Mouse (Mus musculus): ENCODE data around the gene Ubxn7. TPM values are rescaled to one million over a fixed set of nuclear protein-coding genes. Genes with fewer than 3 reads are reported as not detected.

Gene Ubxn7
- polyA plus RNA-seq, 1 experiment from 2014 or later = 20.6 TPM

DNA sequence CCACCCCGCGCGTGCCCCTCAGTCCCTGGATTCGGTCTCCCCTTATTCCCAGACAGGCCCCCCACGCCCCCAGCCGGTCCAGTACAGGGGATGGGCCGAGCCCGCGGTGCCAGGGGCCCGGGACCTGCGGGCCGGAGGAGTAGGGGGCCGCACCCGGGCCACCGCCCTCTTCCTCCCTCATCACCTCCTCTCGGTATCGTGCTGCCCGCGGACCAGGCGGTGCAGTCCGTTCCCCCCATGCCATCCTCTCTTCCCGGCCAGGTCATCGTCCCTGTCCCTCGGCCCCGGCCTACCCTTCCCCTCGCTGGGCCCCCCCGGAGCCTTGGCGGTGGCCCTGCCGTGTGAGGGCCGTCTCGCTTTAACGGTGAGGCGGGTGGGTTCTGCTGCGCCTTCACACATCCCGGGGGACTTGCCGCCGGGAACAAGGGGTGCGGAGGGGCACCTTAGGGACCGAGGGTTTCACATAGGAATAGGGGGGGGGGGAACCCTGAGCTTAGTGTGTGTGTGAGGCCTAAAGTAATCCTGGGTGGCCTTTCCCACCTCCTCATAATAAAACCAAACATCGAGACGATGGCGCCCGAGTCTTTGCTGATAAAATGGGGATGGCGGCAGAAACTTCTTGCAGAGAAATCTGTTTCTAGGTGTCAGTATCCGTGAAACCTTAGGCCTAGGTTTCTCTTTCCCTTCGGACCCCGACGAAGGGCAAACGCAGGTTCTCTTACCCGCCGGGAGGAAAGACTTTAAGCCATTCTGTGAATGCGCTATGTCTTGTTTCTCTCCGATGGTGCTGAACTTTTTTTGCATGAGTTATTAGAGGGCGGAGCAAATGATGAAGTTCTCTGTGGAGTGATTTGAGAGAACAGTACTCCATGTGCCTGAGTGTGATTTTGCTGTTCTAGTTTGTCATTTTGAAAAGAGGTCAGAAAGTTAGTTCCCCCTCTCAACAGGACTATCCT is 777 bp downstream of the Ubxn7 start:
- H3K27ac ChIP-seq = peak overlapping the region; percentile 97
- H3K27me3 ChIP-seq (replicated peaks) = no peaks in the 10 kb centered on the region
- under 1% methylated on average over 48 of the region's 54 CpGs for WGBS
- peak overlapping the region; percentile 98 for H3K9ac ChIP-seq
- H3K4me2 ChIP-seq = peak overlapping the region; percentile 55
- no peaks in the 10 kb centered on the region for H3K36me3 ChIP-seq
- no peaks in the 10 kb centered on the region for H3K9me3 ChIP-seq
- H3K4me3 ChIP-seq (replicated peaks) = peak overlapping the region; percentile 100
- H3K4me1 ChIP-seq = no peaks in the 10 kb centered on the region; the same call in 1 of the 2 replicates
- peak; percentile 54 for ATAC-seq (ENCODE audit: insufficient read depth, low FRiP score, low read depth)

- Histone ChIP-seq H3K36me3 (no peaks in the 10 kb centered on the region), H3K9me3 (no peaks in the 10 kb centered on the region), H3K9ac (no peak overlapping the region), H3K27ac (no peak overlapping the region), H3K4me2 (no peak overlapping the region), H3K4me1 (no peaks in the 10 kb centered on the region; the same call in 1 of the 2 replicates), H3K4me3 (replicated peaks) (no peak overlapping the region), H3K27me3 (replicated peaks) (no peaks in the 10 kb centered on the region)
- no peak for ATAC-seq (ENCODE audit: insufficient read depth, low FRiP score, low read depth)
- 89% methylated on average over 5 of the region's 5 CpGs for WGBS
These were observed 3.1 kb downstream of the Ubxn7 start for GRCm38 (mm10) chr16:32335146-32335545.

GRCm38 (mm10) chr16:32336026-32336780 is 4.1 kb downstream of the Ubxn7 start:
- Histone ChIP-seq H3K4me2 (no peak overlapping the region), H3K9me3 (no peaks in the 10 kb centered on the region), H3K27me3 (replicated peaks) (no peaks in the 10 kb centered on the region), H3K36me3 (no peaks in the 10 kb centered on the region), H3K4me1 (no peaks in the 10 kb centered on the region), H3K4me3 (replicated peaks) (no peak overlapping the region), H3K9ac (no peak overlapping the region), H3K27ac (no peak overlapping the region)
- WGBS = 67% methylated on average over 7 of the region's 7 CpGs
- no peak for ATAC-seq (ENCODE audit: insufficient read depth, low FRiP score, low read depth)

DNA sequence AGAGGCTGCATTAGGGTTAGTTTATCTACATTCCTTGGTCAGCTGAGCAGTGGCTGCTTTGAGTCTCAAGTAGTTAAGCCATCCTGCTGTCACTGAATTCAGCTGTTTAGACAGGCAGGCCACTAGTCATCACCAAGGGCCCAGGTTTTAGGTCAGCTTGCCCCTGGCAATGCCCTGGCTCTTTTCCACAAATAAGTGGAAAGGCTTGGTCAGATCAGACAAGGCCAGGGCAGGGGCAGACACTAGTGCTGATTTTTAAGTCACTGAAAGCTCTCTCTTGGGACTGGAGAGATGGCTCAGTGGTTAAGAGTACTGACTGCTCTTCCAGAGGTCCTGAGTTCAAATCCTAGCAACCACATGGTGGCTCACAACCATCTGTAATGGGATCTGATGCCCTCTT is 4.9 kb downstream of the Ubxn7 start:
- Histone ChIP-seq H3K27ac (no peak overlapping the region), H3K4me1 (no peaks in the 10 kb centered on the region), H3K9me3 (no peaks in the 10 kb centered on the region), H3K27me3 (replicated peaks) (no peaks in the 10 kb centered on the region), H3K4me3 (replicated peaks) (no peak overlapping the region), H3K9ac (no peak overlapping the region), H3K36me3 (no peaks in the 10 kb centered on the region), H3K4me2 (no peak overlapping the region)
- ATAC-seq (ENCODE audit: insufficient read depth, low FRiP score, low read depth) = no peak

DNA sequence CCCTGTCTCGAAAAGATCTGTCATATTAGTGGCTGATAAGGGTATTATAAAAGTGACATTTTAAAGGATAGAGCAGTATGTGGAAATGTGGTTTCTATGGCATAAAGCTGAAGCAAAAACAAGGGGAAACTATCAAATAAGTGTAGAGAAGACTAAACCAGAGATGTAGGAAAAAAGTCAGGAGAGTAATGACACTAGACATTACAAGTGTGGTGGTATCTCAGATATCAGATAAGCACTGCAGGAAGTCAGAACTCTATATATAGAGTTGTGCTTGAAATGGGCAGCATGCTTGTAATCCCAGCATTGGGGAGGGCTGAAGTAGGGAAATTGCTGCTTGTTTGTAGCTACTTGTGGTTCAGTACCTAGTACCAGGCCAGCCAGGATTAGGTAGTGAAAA is 8.4 kb downstream of the Ubxn7 start:
- Histone ChIP-seq H3K4me3 (replicated peaks) (no peak overlapping the region), H3K9me3 (no peaks in the 10 kb centered on the region), H3K27ac (no peak overlapping the region), H3K36me3 (no peaks in the 10 kb centered on the region), H3K9ac (no peak overlapping the region), H3K4me1 (no peaks in the 10 kb centered on the region), H3K27me3 (replicated peaks) (no peaks in the 10 kb centered on the region), H3K4me2 (no peak overlapping the region)
- WGBS = 67% methylated on average over 1 of the region's 1 CpGs
- no peak for ATAC-seq (ENCODE audit: insufficient read depth, low FRiP score, low read depth)

- Histone ChIP-seq H3K4me1 (no peaks in the 10 kb centered on the region), H3K9me3 (no peaks in the 10 kb centered on the region), H3K36me3 (no peaks in the 10 kb centered on the region), H3K4me2 (no peak overlapping the region), H3K4me3 (replicated peaks) (no peak overlapping the region), H3K27me3 (replicated peaks) (no peaks in the 10 kb centered on the region), H3K27ac (no peak overlapping the region), H3K9ac (no peak overlapping the region)
- ATAC-seq (ENCODE audit: insufficient read depth, low FRiP score, low read depth) = no peak
These were observed 13.5 kb downstream of the Ubxn7 start for GRCm38 (mm10) chr16:32345521-32345920.

- ATAC-seq (ENCODE audit: insufficient read depth, low FRiP score, low read depth) = no peak
- Histone ChIP-seq H3K27ac (no peak overlapping the region), H3K9me3 (no peaks in the 10 kb centered on the region), H3K4me3 (replicated peaks) (no peak overlapping the region), H3K4me2 (no peak overlapping the region), H3K36me3 (no peaks in the 10 kb centered on the region; the same call in 1 of the 2 replicates), H3K9ac (no peak overlapping the region), H3K27me3 (replicated peaks) (no peaks in the 10 kb centered on the region), H3K4me1 (no peaks in the 10 kb centered on the region)
- 86% methylated on average over 3 of the region's 3 CpGs for WGBS
These were observed 18.7 kb downstream of the Ubxn7 start for GRCm38 (mm10) chr16:32350776-32351175.

DNA sequence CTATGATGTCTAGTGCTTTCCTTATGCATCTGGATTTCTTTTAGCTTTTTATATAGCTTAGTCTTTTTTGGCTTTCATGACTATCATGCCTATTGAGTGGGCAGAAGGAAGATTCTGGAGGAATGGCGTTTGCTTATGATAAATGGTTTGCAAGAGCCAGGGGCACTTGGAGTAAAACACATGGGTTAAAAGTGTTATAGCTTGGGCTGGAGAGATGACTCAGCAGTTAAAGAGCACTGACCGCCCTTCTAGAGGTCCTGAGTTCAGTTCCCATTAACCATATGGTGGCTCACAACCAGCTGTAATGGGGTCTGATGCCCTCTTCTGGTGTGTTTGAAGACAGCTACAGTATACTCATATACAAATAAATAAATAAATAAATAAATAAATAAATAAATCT is 31.5 kb downstream of the Ubxn7 start:
- H3K4me1 ChIP-seq = no peaks in the 10 kb centered on the region
- no peaks in the 10 kb centered on the region for H3K27me3 ChIP-seq (replicated peaks)
- H3K9me3 ChIP-seq = no peaks in the 10 kb centered on the region
- no peak overlapping the region for H3K27ac ChIP-seq
- no peak for ATAC-seq (ENCODE audit: insufficient read depth, low FRiP score, low read depth)
- H3K36me3 ChIP-seq = 0 out of 2 replicates have a peak, but pooled peaks cover 5% of the 10 kb centered on the region
- H3K4me2 ChIP-seq = no peak overlapping the region
- H3K9ac ChIP-seq = no peak overlapping the region
- H3K4me3 ChIP-seq (replicated peaks) = no peak overlapping the region
- 75% methylated on average over 2 of the region's 2 CpGs for WGBS

DNA sequence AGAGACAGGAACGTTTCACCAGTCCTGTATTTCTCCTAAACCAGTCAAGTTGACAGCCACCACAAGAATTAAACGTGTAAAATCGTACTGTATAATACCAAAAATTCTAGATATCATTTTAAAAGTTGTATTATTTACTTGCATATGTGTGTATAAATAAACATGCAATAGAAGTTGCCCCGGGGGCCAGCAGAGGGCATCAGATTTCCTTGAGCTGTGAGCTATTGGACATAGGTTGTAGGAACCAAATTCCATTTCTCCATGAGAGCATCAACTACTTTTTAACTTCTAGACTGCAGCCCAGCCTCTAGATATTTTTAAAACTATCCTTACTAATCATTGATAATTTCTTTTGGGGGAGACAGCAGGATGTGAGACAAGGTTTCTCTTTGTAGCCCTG is 39.3 kb downstream of the Ubxn7 start:
- H3K4me1 ChIP-seq = no peaks in the 10 kb centered on the region
- no peak overlapping the region for H3K9ac ChIP-seq
- no peak overlapping the region for H3K4me3 ChIP-seq (replicated peaks)
- no peaks in the 10 kb centered on the region for H3K9me3 ChIP-seq
- H3K27me3 ChIP-seq (replicated peaks) = no peaks in the 10 kb centered on the region
- H3K4me2 ChIP-seq = no peak overlapping the region
- H3K27ac ChIP-seq = no peak overlapping the region
- 91% methylated on average over 4 of the region's 4 CpGs for WGBS
- peaks cover 18% of the 10 kb centered on the region for H3K36me3 ChIP-seq
- ATAC-seq (ENCODE audit: insufficient read depth, low FRiP score, low read depth) = no peak

- Histone ChIP-seq H3K9ac (no peak overlapping the region), H3K4me1 (no peaks in the 10 kb centered on the region), H3K4me3 (replicated peaks) (no peak overlapping the region), H3K36me3 (peaks cover 43% of the 10 kb centered on the region), H3K9me3 (no peaks in the 10 kb centered on the region), H3K4me2 (no peak overlapping the region), H3K27ac (no peak overlapping the region), H3K27me3 (replicated peaks) (no peaks in the 10 kb centered on the region)
- no peak for ATAC-seq (ENCODE audit: insufficient read depth, low FRiP score, low read depth)
- WGBS = 93% methylated on average over 2 of the region's 2 CpGs
These were observed 47.5 kb downstream of the Ubxn7 start for GRCm38 (mm10) chr16:32379575-32379974.

DNA sequence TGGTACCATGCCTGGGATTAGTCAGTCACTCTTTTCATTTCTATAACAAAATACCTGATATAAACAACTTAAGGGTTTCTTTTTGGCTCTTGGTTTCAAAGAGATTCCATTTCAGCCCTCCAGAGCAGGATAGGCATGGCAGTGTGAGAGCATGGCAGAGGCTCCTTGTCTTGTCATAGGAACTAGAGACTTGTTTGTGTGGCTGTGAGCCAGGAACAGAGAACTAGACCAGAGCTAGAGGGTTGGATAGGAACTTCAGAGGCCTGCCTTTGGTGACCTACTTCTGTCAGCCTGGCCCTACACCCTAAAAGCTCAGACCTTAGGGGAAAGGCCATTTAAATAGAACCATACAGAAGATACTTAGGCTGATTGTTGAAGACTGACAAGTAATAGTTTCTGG is 50.8 kb downstream of the Ubxn7 start:
- Histone ChIP-seq H3K9ac (no peak overlapping the region), H3K9me3 (no peaks in the 10 kb centered on the region), H3K4me2 (no peak overlapping the region), H3K27me3 (replicated peaks) (no peaks in the 10 kb centered on the region), H3K4me3 (replicated peaks) (no peak overlapping the region), H3K27ac (no peak overlapping the region), H3K36me3 (peaks cover 28% of the 10 kb centered on the region), H3K4me1 (no peaks in the 10 kb centered on the region)
- no peak for ATAC-seq (ENCODE audit: insufficient read depth, low FRiP score, low read depth)

- WGBS = 73% methylated on average over 2 of the region's 2 CpGs
- no peaks in the 10 kb centered on the region for H3K27me3 ChIP-seq (replicated peaks)
- H3K4me1 ChIP-seq = no peaks in the 10 kb centered on the region
- no peak for ATAC-seq (ENCODE audit: insufficient read depth, low FRiP score, low read depth)
- H3K36me3 ChIP-seq = peaks cover 15% of the 10 kb centered on the region
- H3K9me3 ChIP-seq = no peaks in the 10 kb centered on the region
- no peak overlapping the region for H3K27ac ChIP-seq
- H3K9ac ChIP-seq = no peak overlapping the region
- H3K4me2 ChIP-seq = no peak overlapping the region
- no peak overlapping the region for H3K4me3 ChIP-seq (replicated peaks)
These were observed 52.8 kb downstream of the Ubxn7 start for GRCm38 (mm10) chr16:32384885-32385284.

Data from stomach, embryonic 15.5 days (tissue).